Mouse (Mus musculus) left cerebral cortex, adult 18-20 months (tissue): ENCODE measurements at regions not wholly inside any gene's neighbourhood (a gene's known extent, or its start where the extent isn't known, plus 50 kb on each side); places are given as distances from the start of the nearest gene placed in this dataset.

Source experiments
- DNase-seq, 2 experiments: peaks; one replicate each; pipeline ENCODE4 v3.0.0; 2021 to 2022; ENCODE audit warnings: low spot score in 2 of 2, mixed read lengths in 1 of 2

GRCm38 (mm10) chr17:15194894-15195461, 153.6 kb upstream of the Gm3448 start:
- DNase-seq = no peak

- no peak for DNase-seq
Measured at GRCm38 (mm10) chr17:15193831-15194230, 152.5 kb upstream of the Gm3448 start.

GRCm38 (mm10) chr17:15192840-15193239, 151.5 kb upstream of the Gm3448 start:
- no peak for DNase-seq

GRCm38 (mm10) chr17:15185217-15185616, 143.9 kb upstream of the Gm3448 start:
- no peak for DNase-seq

GRCm38 (mm10) chr17:15183800-15184199, 142.5 kb upstream of the Gm3448 start:
- no peak for DNase-seq

- DNase-seq = no peak
Measured at GRCm38 (mm10) chr17:15182105-15182504, 140.8 kb upstream of the Gm3448 start.

GRCm38 (mm10) chr17:15180223-15180860, 139.0 kb upstream of the Gm3448 start:
- DNase-seq = no peak

- peak; percentile 14 to 16 for DNase-seq
Measured at GRCm38 (mm10) chr17:15179411-15179951, 138.1 kb upstream of the Gm3448 start.

GRCm38 (mm10) chr17:15177390-15177789, 136.1 kb upstream of the Gm3448 start:
- DNase-seq = no peak

GRCm38 (mm10) chr17:15174354-15174953, 133.1 kb upstream of the Gm3448 start:
- DNase-seq = no peak

GRCm38 (mm10) chr17:15167927-15168326, 126.6 kb upstream of the Gm3448 start:
- DNase-seq = no peak

GRCm38 (mm10) chr17:15157693-15158333, 116.5 kb upstream of the Gm3448 start:
- DNase-seq = no peak

GRCm38 (mm10) chr17:15152996-15153735, 111.8 kb upstream of the Gm3448 start:
- no peak for DNase-seq

- DNase-seq = no peak
Measured at GRCm38 (mm10) chr17:15152477-15152876, 111.1 kb upstream of the Gm3448 start.

GRCm38 (mm10) chr17:15151695-15152094, 110.4 kb upstream of the Gm3448 start:
- no peak for DNase-seq

GRCm38 (mm10) chr17:15146607-15147006, 105.3 kb upstream of the Gm3448 start:
- DNase-seq = no peak

GRCm38 (mm10) chr17:15145191-15145968, 104.0 kb upstream of the Gm3448 start:
- DNase-seq = no peak

GRCm38 (mm10) chr17:15140391-15140790, 99.1 kb upstream of the Gm3448 start:
- DNase-seq = no peak
